ENCODE assay signal across 8 mouse cellular contexts in genomic region chr7:112336769-112337168, GRCm38 (mm10).
A peak's percentile ranks its signal among the peaks of the same experiment; 100 is the strongest.
DNase-seq lines count a peak whose midpoint lies in the region; ATAC-seq and TF ChIP-seq lines count a peak whose summit lies in the region.

No protein-coding gene starts in this region.

- no peak overlapping the region for H3K9ac ChIP-seq in forebrain, postnatal 0 days
- H3K9ac ChIP-seq in forebrain, embryonic 14.5 days (ENCODE audit: low read length) = no peak overlapping the region
- no peak overlapping the region for H3K9ac ChIP-seq in limb, embryonic 15.5 days

- H3K4me1 ChIP-seq in forebrain, postnatal 0 days (ENCODE audit: insufficient read depth) = no peaks in the 10 kb centered on the region
- H3K4me1 ChIP-seq in forebrain, embryonic 14.5 days (ENCODE audit: control insufficient read depth, insufficient read depth, low read length) = no peaks in the 10 kb centered on the region
- H3K4me1 ChIP-seq in limb, embryonic 15.5 days = peaks cover 29% of the 10 kb centered on the region

- peaks cover 6% of the 10 kb centered on the region; the same call in 1 of the 2 replicates for H3K36me3 ChIP-seq in forebrain, postnatal 0 days (ENCODE audit: insufficient read depth)
- H3K36me3 ChIP-seq in forebrain, embryonic 14.5 days (ENCODE audit: control insufficient read depth, insufficient read depth, low read length) = no peaks in the 10 kb centered on the region
- H3K36me3 ChIP-seq in limb, embryonic 15.5 days = no peaks in the 10 kb centered on the region

- H3K27ac ChIP-seq in forebrain, postnatal 0 days (ENCODE audit: low read depth, low read length) = peak overlapping the region; percentile 45; the same call in 1 of the 2 replicates
- no peak overlapping the region for H3K27ac ChIP-seq in forebrain, embryonic 14.5 days (ENCODE audit: low read depth, low read length)
- peak overlapping the region; percentile 79 for H3K27ac ChIP-seq in limb, embryonic 15.5 days

- H3K27me3 ChIP-seq in forebrain, postnatal 0 days (ENCODE audit: insufficient read depth, low read length) = no peaks in the 10 kb centered on the region
- H3K27me3 ChIP-seq in forebrain, embryonic 14.5 days (replicated peaks; ENCODE audit: control insufficient read depth, insufficient read depth, low read length) = no peaks in the 10 kb centered on the region
- peaks cover 10% of the 10 kb centered on the region; the same call in 1 of the 2 replicates for H3K27me3 ChIP-seq in limb, embryonic 15.5 days

- WGBS in forebrain, postnatal 0 days = 72% methylated on average over 15 of the region's 15 CpGs
- WGBS in forebrain, embryonic 14.5 days = 87% methylated on average over 15 of the region's 15 CpGs
- 41% methylated on average over 15 of the region's 15 CpGs for WGBS in limb, embryonic 15.5 days

- peak; percentile 50 for DNase-seq in forebrain, postnatal 0 days
- no peak for DNase-seq in forebrain, embryonic 14.5 days (ENCODE audit: low spot score)
- DNase-seq in fibroblast of lung, adult 2 months (ENCODE audit: low read depth) = peak; percentile 55
- DNase-seq in heart, postnatal 36 days = peak; percentile 55 to 56
- no peak for DNase-seq in thymus, adult 18-20 months

- no peaks in the 10 kb centered on the region for H3K9me3 ChIP-seq in forebrain, postnatal 0 days (ENCODE audit: low read length)
- no peaks in the 10 kb centered on the region for H3K9me3 ChIP-seq in forebrain, embryonic 14.5 days (replicated peaks; ENCODE audit: control insufficient read depth, low read length)
- no peaks in the 10 kb centered on the region for H3K9me3 ChIP-seq in limb, embryonic 15.5 days

- intact Hi-C loops in heart, postnatal 36 days (cut with DNase I) = loop anchor here (2.0 kb wide), 1 partner anchor 26 kb away; no protein-coding TSS in a partner anchor

- H3K4me3 ChIP-seq in forebrain, postnatal 0 days (ENCODE audit: low read depth, low read length) = no peak overlapping the region
- no peak overlapping the region for H3K4me3 ChIP-seq in forebrain, embryonic 14.5 days (ENCODE audit: low read depth, low read length)
- H3K4me3 ChIP-seq in limb, embryonic 15.5 days = no peak overlapping the region

- no peak for TF ChIP-seq CTCF in forebrain, postnatal 0 days (IDR thresholded peaks at IDR 0.05; ENCODE audit: low read depth)

- H3K4me2 ChIP-seq in forebrain, postnatal 0 days (ENCODE audit: low read depth) = no peak overlapping the region
- no peak overlapping the region for H3K4me2 ChIP-seq in forebrain, embryonic 14.5 days (ENCODE audit: low read length)
- H3K4me2 ChIP-seq in limb, embryonic 15.5 days = peak overlapping the region; percentile 30

- ATAC-seq in forebrain, postnatal 0 days = peak; percentile 50
- no peak for ATAC-seq in forebrain, embryonic 14.5 days
- ATAC-seq in limb, embryonic 15.5 days (ENCODE audit: insufficient number of reproducible peaks, low FRiP score, low TSS enrichment, low read depth) = peak; percentile 47; the same call in 1 of the 2 replicates
- no peak for ATAC-seq in erythroid progenitor cell, adult 5-6 weeks (replicated peaks; ENCODE audit: low FRiP score, poor library complexity, severe bottlenecking)
- no peak for ATAC-seq in CD4-positive, CD25-positive, alpha-beta regulatory T cell, adult 4 months

Comparison
In these comparisons a context has a peak if more than half of its experiments do, and no peak if none do; other contexts are left out.
1. ATAC-seq: peak in forebrain, postnatal 0 days (single experiment) and limb, embryonic 15.5 days (single experiment); none in forebrain, embryonic 14.5 days (single experiment), erythroid progenitor cell, adult 5-6 weeks (single experiment) and CD4-positive, CD25-positive, alpha-beta regulatory T cell, adult 4 months (single experiment).
2. DNase-seq: peak in forebrain, postnatal 0 days (single experiment), fibroblast of lung, adult 2 months (single experiment) and heart, postnatal 36 days (2 of 2); none in forebrain, embryonic 14.5 days (single experiment) and thymus, adult 18-20 months (0 of 2).